Mouse (Mus musculus) CH12.LX (cell line): Measurements from ENCODE around the gene Haus2. TPM values are rescaled to one million over a fixed set of nuclear protein-coding genes. Genes with fewer than 3 reads are reported as not detected.

Source experiments
- DNase-seq: peaks from one replicate; pipeline ENCODE4 v3.0.0-alpha.2; 2013; ENCODE audit errors: extremely low read depth
- H3K27ac ChIP-seq: 2 replicates; pipeline ENCODE4 v1.5.1; 2012; ENCODE audit warnings: low read depth, mild to moderate bottlenecking, control low read depth, moderate library complexity; ENCODE audit not compliant: insufficient read depth
- H3K27me3 ChIP-seq: replicated peaks from 2 replicates; pipeline ENCODE3; 2012; ENCODE audit warnings: inconsistent platforms
- H3K36me3 ChIP-seq, 2 experiments: replicated peaks in 1 of 2; 2 replicates each; pipeline versions ENCODE3 to v1.6.1; 2012; ENCODE audit warnings: inconsistent platforms in 1 of 2, low read length in 1 of 2, mild to moderate bottlenecking in 1 of 2, mixed read lengths in 1 of 2, moderate library complexity in 1 of 2; ENCODE audit not compliant: control insufficient read depth in 1 of 2, insufficient read depth in 1 of 2
- H3K4me1 ChIP-seq, 2 experiments: 2 replicates each; pipeline ENCODE4 v1.6.1; 2012; ENCODE audit warnings: inconsistent platforms in 1 of 2, moderate library complexity in 1 of 2; ENCODE audit not compliant: insufficient read depth in 2 of 2, control insufficient read depth in 1 of 2
- H3K4me2 ChIP-seq: 2 replicates; pipeline ENCODE4 v1.6.1; 2012; ENCODE audit warnings: low read depth, mild to moderate bottlenecking, control low read depth; ENCODE audit not compliant: poor library complexity, insufficient read depth, severe bottlenecking
- H3K4me3 ChIP-seq, 3 experiments: fragments of 150-350 bp in 1 of 3; sonication (generic) in 1 of 3; replicated peaks in 1 of 3; 2 replicates each; pipeline versions ENCODE3 to v1.5.1; 2011 to 2012; ENCODE audit warnings: low read depth in 2 of 3, low read length in 2 of 3, mild to moderate bottlenecking in 2 of 3, moderate library complexity in 2 of 3, control low read depth in 1 of 3, improper control_type of control experiment in 1 of 3, inconsistent platforms in 1 of 3, mixed read lengths in 1 of 3; ENCODE audit not compliant: poor library complexity in 1 of 3
- H3K79me2 ChIP-seq: replicated peaks from 2 replicates; pipeline ENCODE4 v1.6.1; 2012; ENCODE audit warnings: mild to moderate bottlenecking, moderate library complexity; ENCODE audit not compliant: control insufficient read depth, poor library complexity, insufficient read depth, severe bottlenecking; ENCODE audit errors: extremely low read depth
- H3K9ac ChIP-seq: 2 replicates; pipeline ENCODE4 v1.6.1; 2012; ENCODE audit warnings: low read depth, mild to moderate bottlenecking, control low read depth, moderate library complexity; ENCODE audit not compliant: insufficient read depth
- H3K9me3 ChIP-seq: replicated peaks from 2 replicates; pipeline ENCODE3; 2012; ENCODE audit warnings: low read length, inconsistent platforms, mixed read lengths
- CHD1 ChIP-seq: IDR thresholded peaks from 2 replicates; pipeline ENCODE4 v1.6.1; 2012; ENCODE audit warnings: low read depth, low read length, improper control_type of control experiment, inconsistent platforms
- CHD2 ChIP-seq: IDR thresholded peaks from 2 replicates; pipeline ENCODE4 v1.6.1; 2011; ENCODE audit warnings: low read length, improper control_type of control experiment
- CTCF ChIP-seq, 2 experiments: IDR thresholded peaks in 1 of 2; conservative IDR thresholded peaks in 1 of 2; 2 replicates each; pipeline ENCODE4 v1.5.1; 2011 to 2012; ENCODE audit warnings: low read depth in 2 of 2, low read length in 2 of 2, improper control_type of control experiment in 1 of 2, inconsistent platforms in 1 of 2, mild to moderate bottlenecking in 1 of 2, moderate library complexity in 1 of 2
- E2F4 ChIP-seq: IDR thresholded peaks from 2 replicates; pipeline ENCODE4 v1.6.1; 2011; ENCODE audit warnings: low read depth, low read length, improper control_type of control experiment; ENCODE audit not compliant: insufficient replicate concordance
- ELF1 ChIP-seq: IDR thresholded peaks from 2 replicates; pipeline ENCODE4 v1.6.1; 2014; ENCODE audit warnings: low read depth, mild to moderate bottlenecking, inconsistent platforms, low read length, improper control_type of control experiment
- EP300 ChIP-seq: IDR thresholded peaks from 2 replicates; pipeline ENCODE4 v1.6.1; 2011; ENCODE audit warnings: low read length, improper control_type of control experiment
- ETS1 ChIP-seq: conservative IDR thresholded peaks from 2 replicates; pipeline ENCODE4 v1.6.1; 2012; ENCODE audit warnings: low read depth, mild to moderate bottlenecking, inconsistent platforms, low read length, improper control_type of control experiment, moderate library complexity
- GABPA ChIP-seq: IDR thresholded peaks from 2 replicates; pipeline ENCODE4 v1.6.1; 2012; ENCODE audit warnings: low read depth, low read length, improper control_type of control experiment, inconsistent platforms; ENCODE audit not compliant: insufficient replicate concordance
- HCFC1 ChIP-seq: IDR thresholded peaks from 2 replicates; pipeline ENCODE4 v1.6.1; 2012; ENCODE audit warnings: low read depth, mild to moderate bottlenecking, inconsistent platforms, low read length, improper control_type of control experiment
- IRF4 ChIP-seq: IDR thresholded peaks from 2 replicates; pipeline ENCODE4 v1.6.1; 2014; ENCODE audit warnings: low read depth, mild to moderate bottlenecking, inconsistent platforms, low read length, improper control_type of control experiment
- JUND ChIP-seq: conservative IDR thresholded peaks from 2 replicates; pipeline ENCODE4 v1.6.1; 2011; ENCODE audit warnings: low read depth, low read length, improper control_type of control experiment
- KAT2A ChIP-seq: IDR thresholded peaks from 2 replicates; pipeline ENCODE4 v1.6.1; 2012; ENCODE audit warnings: low read length, improper control_type of control experiment, inconsistent platforms; ENCODE audit not compliant: insufficient replicate concordance
- MAX ChIP-seq: IDR thresholded peaks from 2 replicates; pipeline ENCODE4 v1.6.1; 2011; ENCODE audit warnings: low read length, improper control_type of control experiment
- MAZ ChIP-seq: IDR thresholded peaks from 2 replicates; pipeline ENCODE4 v1.6.1; 2012; ENCODE audit warnings: low read depth, mild to moderate bottlenecking, inconsistent platforms, low read length, improper control_type of control experiment, moderate library complexity
- MXI1 ChIP-seq: IDR thresholded peaks from 2 replicates; pipeline ENCODE4 v1.6.1; 2011; ENCODE audit warnings: mild to moderate bottlenecking, low read depth, low read length, improper control_type of control experiment
- PAX5 ChIP-seq: IDR thresholded peaks from 2 replicates; pipeline ENCODE4 v1.6.1; 2012; ENCODE audit warnings: low read length, inconsistent platforms, mixed read lengths
- POLR2A ChIP-seq: IDR thresholded peaks from 2 replicates; pipeline ENCODE4 v1.6.1; 2011; ENCODE audit warnings: low read depth, mild to moderate bottlenecking, improper control_type of control experiment, low read length
- POLR2AphosphoS2 ChIP-seq: IDR thresholded peaks from 2 replicates; pipeline ENCODE4 v1.6.1; 2011; ENCODE audit warnings: low read depth, low read length, improper control_type of control experiment
- RAD21 ChIP-seq: IDR thresholded peaks from 2 replicates; pipeline ENCODE4 v1.6.1; 2011; ENCODE audit warnings: low read depth, mild to moderate bottlenecking, low read length, improper control_type of control experiment, moderate library complexity
- SIN3A ChIP-seq: IDR thresholded peaks from 2 replicates; pipeline ENCODE4 v1.6.1; 2012; ENCODE audit warnings: low read length, improper control_type of control experiment, inconsistent platforms
- TCF12 ChIP-seq: IDR thresholded peaks from 2 replicates; pipeline ENCODE4 v1.6.1; 2014; ENCODE audit warnings: low read depth, mild to moderate bottlenecking, inconsistent platforms, low read length, improper control_type of control experiment
- UBTF ChIP-seq: IDR thresholded peaks from 2 replicates; pipeline ENCODE4 v1.6.1; 2012; ENCODE audit warnings: low read depth, mild to moderate bottlenecking, inconsistent platforms, low read length, improper control_type of control experiment, moderate library complexity
- USF1 ChIP-seq: IDR thresholded peaks from 2 replicates; pipeline ENCODE4 v1.6.1; 2014; ENCODE audit warnings: low read depth, mild to moderate bottlenecking, inconsistent platforms, low read length, improper control_type of control experiment
- USF2 ChIP-seq: conservative IDR thresholded peaks from 2 replicates; pipeline ENCODE4 v1.6.1; 2011; ENCODE audit warnings: low read depth, low read length, improper control_type of control experiment
- ZC3H11A ChIP-seq: IDR thresholded peaks from 2 replicates; pipeline ENCODE4 v1.6.1; 2012; ENCODE audit warnings: low read depth, mild to moderate bottlenecking, inconsistent platforms, low read length, improper control_type of control experiment
- ZKSCAN1 ChIP-seq: IDR thresholded peaks from 2 replicates; pipeline ENCODE4 v1.6.1; 2012; ENCODE audit warnings: low read depth, inconsistent platforms, low read length, improper control_type of control experiment, borderline replicate concordance
- ZNF384 ChIP-seq: IDR thresholded peaks from 2 replicates; pipeline ENCODE4 v1.6.1; 2012; ENCODE audit warnings: low read depth, low read length, improper control_type of control experiment, inconsistent platforms
- dilution Hi-C: fragments of 300-500 bp; cut with MboI; formaldehyde crosslinking; loops from 2 replicates; pipeline ENCODE4 v1.14.3; 2020; ENCODE audit warnings: low sequenced_read_pairs; ENCODE audit not compliant: extremely low pct_unique_long_range_greater_than_20kb, extremely low pct_ligation_motif_present
- in situ Hi-C: fragments of 300-500 bp; cut with MboI; formaldehyde crosslinking; loops from 3 replicates; pipeline ENCODE4 v1.14.3; 2019; ENCODE audit warnings: low sequenced_read_pairs, low pct_ligation_motif_present, low pct_unique_long_range_greater_than_20kb, mixed read lengths
- polyA plus RNA-seq: library from polyadenylated mRNA; unstranded; fragments of >175 nt; gene quantifications from 2 replicates; pipeline ENCODE4 v1.2.1, GENCODE M21; 2012; ENCODE audit warnings: low read depth; ENCODE audit not compliant: insufficient read length
- total RNA-seq, 2 experiments: library from RNA; depleted of rRNA; stranded (reverse); fragments of 300-350 nt in 1 of 2; fragments of >200 nt in 1 of 2; gene quantifications; 2 replicates each; pipeline ENCODE4 v1.2.3; 2012 to 2014

Gene Haus2
- total and polyA plus RNA-seq, 3 experiments = 12.8 to 37.8 (median 18.2) TPM

DNA sequence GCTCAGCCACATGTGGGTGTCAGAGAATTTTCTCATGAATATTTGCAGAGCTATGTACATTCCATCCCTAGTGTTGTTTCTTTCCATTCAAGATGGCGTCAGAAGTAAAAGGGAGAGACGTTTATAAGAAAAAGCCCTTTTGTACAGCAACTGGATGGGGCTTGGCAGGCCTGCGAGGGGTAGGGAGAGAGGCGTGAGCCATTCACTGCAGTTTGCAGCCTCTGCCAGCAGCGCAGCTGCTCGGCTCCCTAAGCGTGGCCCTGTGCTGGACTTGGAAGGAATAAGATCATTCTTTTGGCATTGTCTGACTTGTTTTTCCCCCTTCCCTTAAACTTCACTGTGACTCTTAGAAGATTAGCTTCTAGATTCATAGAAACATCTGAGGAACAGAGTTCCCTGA lies 34.7 kb downstream of the Haus2 start:
- Histone ChIP-seq H3K9me3 (no peaks in the 10 kb centered on the region), H3K4me3 (no peak overlapping the region), H3K4me2 (no peak overlapping the region), H3K27me3 (no peaks in the 10 kb centered on the region), H3K4me1 (peaks cover 0 to 3% of the 10 kb centered on the region in 2 experiments; a peak in 1 of 4 replicates), H3K9ac (no peak overlapping the region), H3K27ac (no peak overlapping the region), H3K79me2 (no peaks in the 10 kb centered on the region), H3K36me3 (no peaks in the 10 kb centered on the region)
- no peak for DNase-seq
- TF ChIP-seq ZKSCAN1 = no peak
- no peak for TF ChIP-seq MAZ
- in situ Hi-C loops = no loop called here
- dilution Hi-C loops = no loop called here

DNA sequence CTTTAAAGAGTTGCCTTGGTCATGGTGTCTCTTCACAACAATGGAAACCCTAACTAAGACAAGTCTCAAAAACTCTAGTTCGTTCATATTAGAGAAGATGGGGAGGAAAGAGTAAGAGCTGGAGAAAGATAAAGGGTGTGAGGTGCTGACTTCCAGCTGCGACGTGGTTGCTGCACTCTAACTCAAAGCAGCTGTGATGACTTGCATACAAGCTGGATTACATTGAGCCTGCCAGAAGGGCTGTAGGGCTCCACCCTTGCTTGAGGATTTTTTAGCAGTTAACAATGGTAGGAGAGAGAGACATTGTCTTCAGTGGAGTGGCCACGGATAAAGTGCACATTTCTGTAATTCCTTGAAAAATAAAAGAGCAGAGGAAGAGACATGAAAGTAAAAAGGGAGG lies 37.6 kb downstream of the Haus2 start:
- dilution Hi-C loops = no loop called here
- H3K27ac ChIP-seq = no peak overlapping the region
- peaks cover 2% of the 10 kb centered on the region for H3K9me3 ChIP-seq

DNA sequence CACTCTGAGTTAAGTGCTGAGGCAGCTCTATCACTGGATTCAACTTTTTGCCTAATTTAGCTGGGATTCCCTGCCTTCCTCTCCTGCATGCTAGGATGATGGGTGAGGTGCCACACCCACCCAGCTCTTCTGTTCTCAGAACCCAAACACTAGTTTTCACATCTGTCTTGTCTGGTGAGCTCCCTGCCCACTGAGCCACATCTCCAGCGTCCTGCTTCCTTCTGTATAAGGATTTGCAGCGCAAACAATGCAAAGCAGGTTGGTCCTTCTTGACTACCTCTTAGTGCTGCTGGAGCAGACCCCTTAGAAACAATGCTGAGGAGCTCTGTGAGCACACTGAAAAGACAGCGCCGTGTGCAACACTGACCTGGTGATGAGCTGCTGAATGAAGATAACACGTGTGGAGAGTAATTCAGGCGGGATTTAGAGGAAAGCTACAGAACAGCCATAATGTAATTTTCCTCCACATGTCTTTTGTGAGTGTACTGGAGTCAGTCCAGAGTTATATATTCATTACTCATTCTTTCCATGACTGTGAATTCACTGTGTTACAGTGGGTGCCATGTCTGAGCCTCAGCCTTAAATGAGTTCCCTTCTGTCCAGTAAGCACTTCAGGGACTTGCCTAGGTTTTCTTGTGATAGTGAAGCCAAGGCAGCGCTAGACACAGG lies 43.2 kb downstream of the Haus2 start:
- in situ Hi-C loops = no loop called here
- Histone ChIP-seq H3K36me3 (no peaks in the 10 kb centered on the region), H3K4me2 (no peak overlapping the region), H3K4me1 (peaks cover 10 to 11% of the 10 kb centered on the region in 2 experiments; a peak in 3 of 4 replicates), H3K79me2 (no peaks in the 10 kb centered on the region), H3K9ac (no peak overlapping the region), H3K4me3 (no peak overlapping the region), H3K9me3 (peaks cover 2% of the 10 kb centered on the region), H3K27ac (no peak overlapping the region), H3K27me3 (no peaks in the 10 kb centered on the region)
- dilution Hi-C loops = no loop called here
- DNase-seq = no peak
- TF ChIP-seq HCFC1 = no peak
- TF ChIP-seq E2F4 = no peak
- no peak for TF ChIP-seq POLR2AphosphoS2
- TF ChIP-seq TCF12 = no peak
- TF ChIP-seq UBTF = no peak
- TF ChIP-seq MXI1 = peak; percentile 24; the same call in 1 of the 2 replicates
- peak; percentile 89 for TF ChIP-seq JUND
- TF ChIP-seq ZC3H11A = no peak
- no peak for TF ChIP-seq POLR2A
- no peak for TF ChIP-seq CHD1
- no peak for TF ChIP-seq USF2
- no peak for TF ChIP-seq PAX5
- TF ChIP-seq MAX = no peak
- TF ChIP-seq RAD21 = no peak
- no peak for TF ChIP-seq KAT2A
- TF ChIP-seq EP300 = peak; percentile 50; the same call in 1 of the 2 replicates
- TF ChIP-seq IRF4 = no peak
- TF ChIP-seq ELF1 = no peak
- no peak for TF ChIP-seq USF1
- no peak for TF ChIP-seq ZNF384
- no peak for TF ChIP-seq CHD2
- TF ChIP-seq CTCF (conservative IDR thresholded peaks at IDR 0.05 in 1 of 2, IDR thresholded peaks at IDR 0.05 in 1 of 2; ENCODE audit: low read depth in 2 of 2, low read length in 2 of 2) = no peak
- no peak for TF ChIP-seq GABPA

More for the DNA sequence above, 37.6 kb downstream of the Haus2 start:
- no peaks in the 10 kb centered on the region for H3K79me2 ChIP-seq
- no peak for DNase-seq
- in situ Hi-C loops = no loop called here
- no peaks in the 10 kb centered on the region for H3K36me3 ChIP-seq
- H3K9ac ChIP-seq = no peak overlapping the region
- H3K4me3 ChIP-seq = no peak overlapping the region
- H3K27me3 ChIP-seq = no peaks in the 10 kb centered on the region
- no peak overlapping the region for H3K4me2 ChIP-seq
- no peak for TF ChIP-seq ETS1
- TF ChIP-seq SIN3A = no peak
- TF ChIP-seq CTCF (conservative IDR thresholded peaks at IDR 0.05 in 1 of 2, IDR thresholded peaks at IDR 0.05 in 1 of 2; ENCODE audit: low read depth in 2 of 2, low read length in 2 of 2) = no peak
- TF ChIP-seq EP300 = no peak
- H3K4me1 ChIP-seq = peaks cover 0 to 3% of the 10 kb centered on the region in 2 experiments; a peak in 1 of 4 replicates
